Mouse (Mus musculus): ENCODE results near the gene Ctrl. TPM values are rescaled to one million over a fixed set of nuclear protein-coding genes. Genes with fewer than 3 reads are reported as not detected.

The Ctrl gene
- polyA plus RNA-seq, 1 experiment from 2014 or later = 1.1 TPM

GRCm38 (mm10) chr8:105965266-105965904 is 31.7 kb upstream of the Ctrl start:
- Histone ChIP-seq H3K9me3 (ENCODE audit: control insufficient read depth, low read length) (no peaks in the 10 kb centered on the region), H3K4me1 (ENCODE audit: control insufficient read depth, insufficient read depth, low read length) (peaks cover 7% of the 10 kb centered on the region; the same call in 1 of the 2 replicates), H3K27me3 (ENCODE audit: control insufficient read depth, insufficient read depth, low read length) (peaks cover 12% of the 10 kb centered on the region), H3K36me3 (ENCODE audit: control insufficient read depth, insufficient read depth, low read length) (no peaks in the 10 kb centered on the region), H3K4me2 (ENCODE audit: low read depth) (peak overlapping the region; percentile 60), H3K9ac (ENCODE audit: low read length) (peak overlapping the region; percentile 60), H3K27ac (ENCODE audit: low read depth, low read length) (no peak overlapping the region), H3K4me3 (ENCODE audit: low read depth, low read length) (peak overlapping the region; percentile 53)
- DNase-seq (ENCODE audit: low spot score) (no peak), ATAC-seq (ENCODE audit: insufficient read depth, low FRiP score, low TSS enrichment) (peak; percentile 23; the same call in 1 of the 2 replicates)
- 3% methylated on average over 39 of the region's 40 CpGs for WGBS

DNA sequence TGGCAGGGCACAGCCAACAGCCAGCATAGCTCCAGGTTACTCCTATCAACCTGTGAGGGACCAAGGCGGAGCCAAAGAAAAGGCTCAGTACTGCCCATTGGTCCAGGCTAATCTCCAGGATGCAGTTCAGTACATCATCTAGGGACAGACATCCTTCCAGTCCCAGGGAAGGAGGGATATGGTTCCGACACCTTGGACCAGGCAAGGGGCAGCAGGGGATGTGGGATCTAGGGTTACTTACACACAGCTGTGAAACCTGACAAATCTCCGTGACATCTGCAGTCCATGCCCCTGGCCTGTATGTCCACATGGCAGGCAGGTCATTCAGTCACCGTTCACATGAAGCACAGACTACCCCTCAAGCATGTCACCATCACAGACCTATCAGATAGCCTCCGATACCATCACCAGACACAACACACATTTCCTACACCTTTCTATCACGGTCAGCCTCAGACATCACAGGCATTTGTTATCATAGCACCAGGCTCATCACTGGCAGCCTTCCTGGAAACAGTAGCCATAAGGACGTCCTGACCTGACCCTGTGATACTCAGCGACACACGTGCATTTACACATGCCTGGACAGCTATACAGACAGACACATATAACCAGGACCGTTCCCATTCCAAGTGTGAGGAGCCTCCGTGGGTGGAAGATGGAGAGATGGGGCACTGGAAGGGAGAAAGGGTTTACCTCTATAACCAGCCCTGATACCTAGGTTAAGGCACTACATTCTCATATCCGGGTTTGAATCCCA is 31.0 kb upstream of the Ctrl start:
- H3K9ac ChIP-seq (ENCODE audit: low read length) = no peak overlapping the region
- DNase-seq (ENCODE audit: low spot score) = no peak
- H3K36me3 ChIP-seq (ENCODE audit: control insufficient read depth, insufficient read depth, low read length) = no peaks in the 10 kb centered on the region
- peak overlapping the region; percentile 60 for H3K4me2 ChIP-seq (ENCODE audit: low read depth)
- no peak overlapping the region for H3K27ac ChIP-seq (ENCODE audit: low read depth, low read length)
- no peak for ATAC-seq (ENCODE audit: insufficient read depth, low FRiP score, low TSS enrichment)
- peaks cover 12% of the 10 kb centered on the region for H3K27me3 ChIP-seq (ENCODE audit: control insufficient read depth, insufficient read depth, low read length)
- H3K4me1 ChIP-seq (ENCODE audit: control insufficient read depth, insufficient read depth, low read length) = peaks cover 7% of the 10 kb centered on the region; the same call in 1 of the 2 replicates
- 66% methylated on average over 12 of the region's 12 CpGs for WGBS
- peak overlapping the region; percentile 53 for H3K4me3 ChIP-seq (ENCODE audit: low read depth, low read length)
- H3K9me3 ChIP-seq (ENCODE audit: control insufficient read depth, low read length) = no peaks in the 10 kb centered on the region

DNA sequence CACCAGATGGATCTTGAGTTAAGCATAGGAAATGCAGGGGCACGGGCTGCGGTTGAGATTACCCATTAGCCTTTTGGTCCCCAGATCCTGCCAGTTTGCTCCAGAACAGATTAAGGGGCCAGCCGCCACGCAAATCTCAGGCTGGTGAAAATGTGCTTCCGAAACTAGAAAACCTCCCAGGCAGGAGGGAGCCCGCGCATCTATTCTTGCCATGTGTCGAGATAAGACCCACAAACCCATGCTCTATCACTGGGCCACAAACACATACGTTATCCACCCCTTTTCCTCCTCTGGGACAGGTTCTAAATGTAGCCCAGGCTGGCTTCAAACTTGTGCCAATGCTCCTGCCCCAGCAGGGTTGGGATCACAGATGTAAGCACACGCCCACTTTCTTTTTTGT is 27.9 kb upstream of the Ctrl start:
- ATAC-seq (ENCODE audit: insufficient read depth, low FRiP score, low TSS enrichment) = no peak
- H3K4me1 ChIP-seq (ENCODE audit: control insufficient read depth, insufficient read depth, low read length) = peaks cover 3% of the 10 kb centered on the region; the same call in 1 of the 2 replicates

DNA sequence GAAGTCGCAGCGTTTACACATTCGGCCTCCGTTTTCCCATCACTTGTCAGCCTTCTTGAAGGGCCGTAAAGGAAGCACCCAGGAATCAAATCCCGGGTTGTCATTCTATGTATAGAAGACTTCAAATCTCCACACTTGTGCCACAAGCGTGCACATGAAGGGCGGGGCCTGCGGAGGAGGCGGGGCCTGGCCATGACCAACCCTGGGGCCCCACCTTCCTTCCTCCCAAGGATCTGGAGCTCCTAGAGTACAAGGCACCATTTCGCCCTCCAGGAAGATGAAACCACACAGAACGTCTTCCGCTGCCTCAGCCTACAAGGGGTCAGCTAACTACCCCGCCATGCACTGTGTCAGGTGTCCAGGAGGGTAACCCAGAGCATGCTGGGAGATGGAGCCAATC is 27.4 kb upstream of the Ctrl start:
- peaks cover 4% of the 10 kb centered on the region; the same call in 1 of the 2 replicates for H3K27me3 ChIP-seq (ENCODE audit: control insufficient read depth, insufficient read depth, low read length)
- WGBS = 77% methylated on average over 14 of the region's 14 CpGs
- ATAC-seq (ENCODE audit: insufficient read depth, low FRiP score, low TSS enrichment) = no peak
- no peak overlapping the region for H3K4me2 ChIP-seq (ENCODE audit: low read depth)
- H3K4me1 ChIP-seq (ENCODE audit: control insufficient read depth, insufficient read depth, low read length) = peaks cover 3% of the 10 kb centered on the region; the same call in 1 of the 2 replicates
- no peak for DNase-seq (ENCODE audit: low spot score)
- no peaks in the 10 kb centered on the region for H3K36me3 ChIP-seq (ENCODE audit: control insufficient read depth, insufficient read depth, low read length)
- H3K9me3 ChIP-seq (ENCODE audit: control insufficient read depth, low read length) = no peaks in the 10 kb centered on the region
- no peak overlapping the region for H3K9ac ChIP-seq (ENCODE audit: low read length)
- no peak overlapping the region for H3K4me3 ChIP-seq (ENCODE audit: low read depth, low read length)
- H3K27ac ChIP-seq (ENCODE audit: low read depth, low read length) = no peak overlapping the region

More for the DNA sequence above, 27.9 kb upstream of the Ctrl start:
- 87% methylated on average over 10 of the region's 10 CpGs for WGBS
- Histone ChIP-seq H3K4me2 (ENCODE audit: low read depth) (no peak overlapping the region), H3K4me3 (ENCODE audit: low read depth, low read length) (no peak overlapping the region), H3K36me3 (ENCODE audit: control insufficient read depth, insufficient read depth, low read length) (no peaks in the 10 kb centered on the region), H3K27me3 (ENCODE audit: control insufficient read depth, insufficient read depth, low read length) (peaks cover 7% of the 10 kb centered on the region), H3K9ac (ENCODE audit: low read length) (no peak overlapping the region), H3K9me3 (ENCODE audit: control insufficient read depth, low read length) (no peaks in the 10 kb centered on the region), H3K27ac (ENCODE audit: low read depth, low read length) (no peak overlapping the region)
- no peak for DNase-seq (ENCODE audit: low spot score)

- Histone ChIP-seq H3K36me3 (ENCODE audit: control insufficient read depth, insufficient read depth, low read length) (no peaks in the 10 kb centered on the region), H3K4me2 (ENCODE audit: low read depth) (no peak overlapping the region), H3K27ac (ENCODE audit: low read depth, low read length) (no peak overlapping the region), H3K4me1 (ENCODE audit: control insufficient read depth, insufficient read depth, low read length) (no peaks in the 10 kb centered on the region), H3K9ac (ENCODE audit: low read length) (no peak overlapping the region), H3K4me3 (ENCODE audit: low read depth, low read length) (no peak overlapping the region), H3K27me3 (ENCODE audit: control insufficient read depth, insufficient read depth, low read length) (no peaks in the 10 kb centered on the region), H3K9me3 (ENCODE audit: control insufficient read depth, low read length) (no peaks in the 10 kb centered on the region)
- DNase-seq (ENCODE audit: low spot score) = no peak
- 94% methylated on average over 7 of the region's 7 CpGs for WGBS
- no peak for ATAC-seq (ENCODE audit: insufficient read depth, low FRiP score, low TSS enrichment)
These were observed 25.7 kb upstream of the Ctrl start for GRCm38 (mm10) chr8:105959350-105959749.

GRCm38 (mm10) chr8:105957813-105958212 is 24.2 kb upstream of the Ctrl start:
- Histone ChIP-seq H3K9ac (ENCODE audit: low read length) (no peak overlapping the region), H3K4me2 (ENCODE audit: low read depth) (no peak overlapping the region), H3K36me3 (ENCODE audit: control insufficient read depth, insufficient read depth, low read length) (no peaks in the 10 kb centered on the region), H3K4me3 (ENCODE audit: low read depth, low read length) (no peak overlapping the region), H3K9me3 (ENCODE audit: control insufficient read depth, low read length) (no peaks in the 10 kb centered on the region), H3K4me1 (ENCODE audit: control insufficient read depth, insufficient read depth, low read length) (no peaks in the 10 kb centered on the region), H3K27me3 (ENCODE audit: control insufficient read depth, insufficient read depth, low read length) (no peaks in the 10 kb centered on the region), H3K27ac (ENCODE audit: low read depth, low read length) (no peak overlapping the region)
- no peak for DNase-seq (ENCODE audit: low spot score)
- ATAC-seq (ENCODE audit: insufficient read depth, low FRiP score, low TSS enrichment) = no peak
- 82% methylated on average over 3 of the region's 4 CpGs for WGBS

- Histone ChIP-seq H3K27ac (ENCODE audit: low read depth, low read length) (no peak overlapping the region), H3K9me3 (ENCODE audit: control insufficient read depth, low read length) (no peaks in the 10 kb centered on the region), H3K4me2 (ENCODE audit: low read depth) (no peak overlapping the region), H3K27me3 (ENCODE audit: control insufficient read depth, insufficient read depth, low read length) (no peaks in the 10 kb centered on the region), H3K36me3 (ENCODE audit: control insufficient read depth, insufficient read depth, low read length) (no peaks in the 10 kb centered on the region), H3K4me1 (ENCODE audit: control insufficient read depth, insufficient read depth, low read length) (no peaks in the 10 kb centered on the region), H3K4me3 (ENCODE audit: low read depth, low read length) (no peak overlapping the region), H3K9ac (ENCODE audit: low read length) (no peak overlapping the region)
- ATAC-seq (ENCODE audit: insufficient read depth, low FRiP score, low TSS enrichment) (no peak), DNase-seq (ENCODE audit: low spot score) (no peak)
- 94% methylated on average over 4 of the region's 4 CpGs for WGBS
These were observed 22.9 kb upstream of the Ctrl start for GRCm38 (mm10) chr8:105956556-105956955.

DNA sequence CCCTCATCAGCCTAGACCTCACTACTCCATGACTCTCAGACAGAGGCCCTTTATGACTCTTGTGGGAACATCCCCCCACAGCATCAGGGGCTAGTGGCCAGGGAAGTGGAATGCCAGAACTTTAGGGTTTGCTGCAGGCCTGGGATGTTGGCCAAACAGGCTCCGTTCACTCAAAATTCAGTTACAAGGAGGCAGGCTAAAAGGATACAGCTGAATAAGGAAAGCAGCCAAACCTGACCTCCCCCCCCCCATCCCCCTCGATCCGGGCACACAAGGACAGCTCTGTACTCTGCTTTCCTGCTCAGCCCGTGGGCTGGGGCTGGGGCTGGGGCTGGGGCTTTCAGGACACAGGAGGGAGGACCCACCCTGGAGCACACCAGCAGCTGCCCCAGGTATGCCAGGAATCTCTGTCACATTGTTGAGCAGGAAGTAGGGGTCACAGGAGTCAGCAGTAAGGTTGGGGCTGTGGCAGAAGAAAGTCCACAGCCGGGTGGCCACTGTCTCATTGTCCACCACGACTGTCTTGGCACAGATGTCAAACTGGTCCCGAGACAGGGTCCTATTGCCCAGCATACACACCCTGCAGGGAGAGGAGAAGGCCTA is 17.5 kb upstream of the Ctrl start:
- no peak overlapping the region for H3K4me2 ChIP-seq (ENCODE audit: low read depth)
- no peak overlapping the region for H3K4me3 ChIP-seq (ENCODE audit: low read depth, low read length)
- H3K4me1 ChIP-seq (ENCODE audit: control insufficient read depth, insufficient read depth, low read length) = no peaks in the 10 kb centered on the region
- no peak overlapping the region for H3K9ac ChIP-seq (ENCODE audit: low read length)
- WGBS = 65% methylated on average over 7 of the region's 7 CpGs
- ATAC-seq (ENCODE audit: insufficient read depth, low FRiP score, low TSS enrichment) (no peak), DNase-seq (ENCODE audit: low spot score) (no peak)
- H3K9me3 ChIP-seq (ENCODE audit: control insufficient read depth, low read length) = no peaks in the 10 kb centered on the region
- H3K27ac ChIP-seq (ENCODE audit: low read depth, low read length) = no peak overlapping the region
- H3K27me3 ChIP-seq (ENCODE audit: control insufficient read depth, insufficient read depth, low read length) = no peaks in the 10 kb centered on the region
- H3K36me3 ChIP-seq (ENCODE audit: control insufficient read depth, insufficient read depth, low read length) = no peaks in the 10 kb centered on the region; the same call in 1 of the 2 replicates

Measured in neural tube, embryonic 11.5 days (tissue).